Mouse (Mus musculus) myocyte (in vitro differentiated cells): ENCODE results near the gene Cenps.

ENCODE experiments used
- CEBPB ChIP-seq: IDR thresholded peaks from 2 replicates; pipeline ENCODE4 v1.6.1; 2011; ENCODE audit warnings: mild to moderate bottlenecking, moderate library complexity; ENCODE audit not compliant: poor library complexity, insufficient read depth, severe bottlenecking
- E2F4 ChIP-seq: IDR thresholded peaks from one replicate; pipeline ENCODE4 v1.6.1; 2011; ENCODE audit warnings: mild to moderate bottlenecking, control low read depth, moderate library complexity; ENCODE audit not compliant: insufficient read depth
- MAX ChIP-seq: IDR thresholded peaks from one replicate; pipeline ENCODE4 v1.6.1; 2011; ENCODE audit warnings: low read depth, mild to moderate bottlenecking, control low read depth
- MYOD1 ChIP-seq, 3 experiments: IDR thresholded peaks; one replicate each; pipeline ENCODE4 v1.6.1; 2011; ENCODE audit warnings: control low read depth in 2 of 3, low read depth in 2 of 3, mild to moderate bottlenecking in 2 of 3, moderate library complexity in 1 of 3; ENCODE audit not compliant: insufficient read length in 2 of 3, control insufficient read depth in 1 of 3
- MYOG ChIP-seq, 3 experiments: IDR thresholded peaks; one replicate each; pipeline ENCODE4 v1.6.1; 2011; ENCODE audit warnings: control low read depth in 2 of 3, low read depth in 2 of 3, mild to moderate bottlenecking in 2 of 3; ENCODE audit not compliant: insufficient read length in 2 of 3, control insufficient read depth in 1 of 3, insufficient read depth in 1 of 3
- POLR2A ChIP-seq: IDR thresholded peaks from one replicate; pipeline ENCODE4 v1.6.1; 2011; ENCODE audit warnings: low read depth, mild to moderate bottlenecking, control low read depth, moderate library complexity; ENCODE audit not compliant: insufficient read length
- POLR2AphosphoS2 ChIP-seq: IDR thresholded peaks from one replicate; pipeline ENCODE4 v1.6.1; 2011; ENCODE audit warnings: low read depth, control low read depth; ENCODE audit not compliant: insufficient read length
- REST ChIP-seq: IDR thresholded peaks from one replicate; pipeline ENCODE4 v1.6.1; 2011; ENCODE audit warnings: mild to moderate bottlenecking, control low read depth, moderate library complexity; ENCODE audit not compliant: insufficient read depth, insufficient read length
- SRF ChIP-seq: IDR thresholded peaks from one replicate; pipeline ENCODE4 v1.6.1; 2011; ENCODE audit warnings: low read depth; ENCODE audit not compliant: control insufficient read depth, insufficient read length
- TCF12 ChIP-seq: IDR thresholded peaks from one replicate; pipeline ENCODE4 v1.6.1; 2011; ENCODE audit warnings: mild to moderate bottlenecking, control low read depth; ENCODE audit not compliant: poor library complexity, insufficient read depth, severe bottlenecking
- TCF3 ChIP-seq: IDR thresholded peaks from one replicate; pipeline ENCODE4 v1.6.1; 2011; ENCODE audit warnings: low read depth, control low read depth; ENCODE audit not compliant: insufficient read length
- USF1 ChIP-seq: IDR thresholded peaks from one replicate; pipeline ENCODE4 v1.6.1; 2011; ENCODE audit warnings: low read depth, mild to moderate bottlenecking, control low read depth, moderate library complexity

- no peak for TF ChIP-seq MAX
- no peak for TF ChIP-seq POLR2A
- no peak for TF ChIP-seq USF1
- no peak for TF ChIP-seq POLR2AphosphoS2
- TF ChIP-seq TCF12 = no peak
- no peak for TF ChIP-seq MYOG (IDR thresholded peaks at IDR 0.05; ENCODE audit: control insufficient read depth in 1 of 3, insufficient read depth in 1 of 3, insufficient read length in 2 of 3, low read depth in 2 of 3)
- TF ChIP-seq CEBPB = no peak
- no peak for TF ChIP-seq E2F4
- TF ChIP-seq SRF = no peak
- TF ChIP-seq MYOD1 (IDR thresholded peaks at IDR 0.05; ENCODE audit: control insufficient read depth in 1 of 3, insufficient read length in 2 of 3, low read depth in 2 of 3) = no peak
- TF ChIP-seq TCF3 = no peak
- no peak for TF ChIP-seq REST
Observed at GRCm38 (mm10) chr4:149159891-149160290, 22.5 kb upstream of the Cenps start.
